Mouse (Mus musculus) gastrocnemius, postnatal 25 days (tissue): ENCODE data around the gene Dusp21. TPM values are rescaled to one million over a fixed set of nuclear protein-coding genes. Genes with fewer than 3 reads are reported as not detected.

ENCODE experiments used
- DNase-seq: peaks from one replicate; pipeline ENCODE4 v3.0.0; 2022
- long read RNA-seq, 2 experiments: library from polyadenylated mRNA; stranded (forward); transcript quantifications; one replicate each; pipeline ENCODE4 v2.0.0; 2021
- total RNA-seq, 2 experiments: library from RNA; stranded (reverse); gene quantifications; 1 replicate in 1 of 2; 2 replicates in 1 of 2; pipeline ENCODE4 v1.2.3; 2021

Dusp21 gene
- not detected for total RNA-seq
- long read RNA-seq, experiment 1 = 0 reads
- long read RNA-seq, experiment 2 = 0 reads

GRCm38 (mm10) chrX:18145557-18145956, at the start of gene Dusp21:
Dusp21 (plus strand) TSS chrX:18145857.
- DNase-seq = no peak

- DNase-seq = no peak
Observed at GRCm38 (mm10) chrX:18160734-18161442, 15.2 kb downstream of the Dusp21 start.

- no peak for DNase-seq
Observed at GRCm38 (mm10) chrX:18161796-18162191, 16.1 kb downstream of the Dusp21 start.

GRCm38 (mm10) chrX:18162192-18162857, 16.7 kb downstream of the Dusp21 start, which contains the start of gene Kdm6a:
Kdm6a (plus strand) TSS chrX:18162575.
- peak; percentile 100 for DNase-seq

- peak; percentile 66 for DNase-seq
Observed at GRCm38 (mm10) chrX:18162861-18163731, 17.4 kb downstream of the Dusp21 start.

- peak; percentile 12 for DNase-seq
Observed at GRCm38 (mm10) chrX:18163917-18164624, 18.4 kb downstream of the Dusp21 start.

GRCm38 (mm10) chrX:18165121-18165520, 19.5 kb downstream of the Dusp21 start:
- DNase-seq = no peak

GRCm38 (mm10) chrX:18166961-18167360, 21.3 kb downstream of the Dusp21 start:
- no peak for DNase-seq

- DNase-seq = no peak
Observed at GRCm38 (mm10) chrX:18168940-18169339, 23.3 kb downstream of the Dusp21 start.

GRCm38 (mm10) chrX:18174831-18175230, 29.2 kb downstream of the Dusp21 start:
- DNase-seq = no peak

- no peak for DNase-seq
Observed at GRCm38 (mm10) chrX:18177803-18178202, 32.1 kb downstream of the Dusp21 start.

- no peak for DNase-seq
Observed at GRCm38 (mm10) chrX:18179492-18179891, 33.8 kb downstream of the Dusp21 start.

GRCm38 (mm10) chrX:18187203-18187602, 41.5 kb downstream of the Dusp21 start:
- no peak for DNase-seq

GRCm38 (mm10) chrX:18188293-18188692, 42.6 kb downstream of the Dusp21 start:
- no peak for DNase-seq

Other genes with a start within 250 kb of the Dusp21 start
- 10 to 100 TPM; 13.6 to 28.4 TPM for gene Kdm6a, start 16.7 kb downstream of the Dusp21 start, total RNA-seq